Mouse (Mus musculus) liver, embryonic 12.5 days (tissue): Measurements from ENCODE around the gene Slc35f1. TPM values are rescaled to one million over a fixed set of nuclear protein-coding genes. Genes with fewer than 3 reads are reported as not detected.
"Not testable (repeated sequence)": the region's sequence is repeated elsewhere in the genome, so short reads cannot be mapped to it uniquely, and the experiment has no call there.

Experiments
- ATAC-seq: fragments of 200-750 bp; cut with Nextera tagmentation; 2 replicates; pipeline ENCODE4 v1.8.0; 2017; ENCODE audit warnings: moderate number of reproducible peaks, mild to moderate bottlenecking, moderate library complexity
- H3K27ac ChIP-seq: fragments of 300-500 bp; sonication (generic); 2 replicates; pipeline ENCODE4 v1.5.1; 2016; ENCODE audit warnings: mild to moderate bottlenecking
- H3K27me3 ChIP-seq: fragments of 300-500 bp; sonication (generic); replicated peaks from 2 replicates; pipeline ENCODE4 v1.6.1; 2016; ENCODE audit warnings: mild to moderate bottlenecking, moderate library complexity
- H3K36me3 ChIP-seq: fragments of 300-500 bp; sonication (generic); 2 replicates; pipeline ENCODE4 v1.6.1; 2016; ENCODE audit warnings: mild to moderate bottlenecking, moderate library complexity
- H3K4me1 ChIP-seq: fragments of 300-500 bp; sonication (generic); 2 replicates; pipeline ENCODE4 v1.6.1; 2016
- H3K4me2 ChIP-seq: fragments of 300-500 bp; sonication (generic); 2 replicates; pipeline ENCODE4 v1.6.1; 2016; ENCODE audit warnings: mild to moderate bottlenecking, moderate library complexity
- H3K4me3 ChIP-seq: fragments of 300-500 bp; sonication (generic); 2 replicates; pipeline ENCODE4 v1.5.1; 2016; ENCODE audit warnings: mild to moderate bottlenecking, moderate library complexity
- H3K9ac ChIP-seq: fragments of 300-500 bp; sonication (generic); 2 replicates; pipeline ENCODE4 v1.6.1; 2016; ENCODE audit warnings: mild to moderate bottlenecking, moderate library complexity
- H3K9me3 ChIP-seq: fragments of 300-500 bp; sonication (generic); replicated peaks from 2 replicates; pipeline ENCODE4 v1.6.1; 2016; ENCODE audit warnings: mild to moderate bottlenecking, moderate library complexity
- WGBS: fragments of 180-500 bp; shearing (Covaris S2); methylation state at CpG from one replicate; pipeline ENCODE4 v1.1.7; 2016; ENCODE audit not compliant: insufficient replicate concordance; 5-methylcytosine and 5-hydroxymethylcytosine counted together
- polyA plus RNA-seq: library from polyadenylated mRNA; unstranded; fragments of >200 nt; fragmentation: Nextera tagmentation; extraction: Ambion mirVana; gene quantifications from 2 replicates; pipeline ENCODE4 v1.2.1, GENCODE M21; 2016

The Slc35f1 gene
- polyA plus RNA-seq, 1 experiment from 2014 or later, result 0.14 TPM

- Histone ChIP-seq H3K4me3 (no peak overlapping the region), H3K4me2 (no peak overlapping the region), H3K9ac (no peak overlapping the region), H3K4me1 (no peaks in the 10 kb centered on the region), H3K27ac (no peak overlapping the region), H3K27me3 (no peaks in the 10 kb centered on the region), H3K9me3 (no peaks in the 10 kb centered on the region), H3K36me3 (no peaks in the 10 kb centered on the region)
- WGBS, result 55% methylated on average over 4 of the region's 4 CpGs
- no peak for ATAC-seq
These were observed 187.9 kb downstream of the Slc35f1 start for GRCm38 (mm10) chr10:52878093-52878801.

- not testable (repeated sequence) for ATAC-seq, H3K9me3 ChIP-seq, H3K27ac ChIP-seq, H3K4me1 ChIP-seq, H3K36me3 ChIP-seq, H3K4me2 ChIP-seq, H3K27me3 ChIP-seq, H3K4me3 ChIP-seq, H3K9ac ChIP-seq
These were observed 206.4 kb downstream of the Slc35f1 start for GRCm38 (mm10) chr10:52896724-52897123.

GRCm38 (mm10) chr10:52904914-52905313, 214.6 kb downstream of the Slc35f1 start:
- H3K9me3 ChIP-seq, result no peaks in the 10 kb centered on the region
- ATAC-seq, result no peak
- 55% methylated on average over 2 of the region's 2 CpGs for WGBS
- H3K27me3 ChIP-seq, result no peaks in the 10 kb centered on the region
- H3K27ac ChIP-seq, result no peak overlapping the region
- H3K9ac ChIP-seq, result no peak overlapping the region
- H3K4me3 ChIP-seq, result no peak overlapping the region
- H3K4me2 ChIP-seq, result no peak overlapping the region
- no peaks in the 10 kb centered on the region for H3K4me1 ChIP-seq
- no peaks in the 10 kb centered on the region for H3K36me3 ChIP-seq

GRCm38 (mm10) chr10:52911762-52912161, 221.4 kb downstream of the Slc35f1 start:
- no peak overlapping the region for H3K4me2 ChIP-seq
- no peaks in the 10 kb centered on the region for H3K4me1 ChIP-seq
- no peaks in the 10 kb centered on the region for H3K27me3 ChIP-seq
- 58% methylated on average over 2 of the region's 2 CpGs for WGBS
- no peak overlapping the region for H3K9ac ChIP-seq
- ATAC-seq, result no peak
- H3K9me3 ChIP-seq, result no peaks in the 10 kb centered on the region
- no peaks in the 10 kb centered on the region for H3K36me3 ChIP-seq
- H3K27ac ChIP-seq, result no peak overlapping the region
- no peak overlapping the region for H3K4me3 ChIP-seq

GRCm38 (mm10) chr10:52918715-52919114, 228.4 kb downstream of the Slc35f1 start:
- Histone ChIP-seq H3K27ac (no peak overlapping the region), H3K4me3 (no peak overlapping the region), H3K9me3 (no peaks in the 10 kb centered on the region), H3K36me3 (no peaks in the 10 kb centered on the region), H3K9ac (no peak overlapping the region), H3K27me3 (no peaks in the 10 kb centered on the region), H3K4me1 (no peaks in the 10 kb centered on the region), H3K4me2 (no peak overlapping the region)
- 62% methylated on average over 5 of the region's 5 CpGs for WGBS
- no peak for ATAC-seq

GRCm38 (mm10) chr10:52923143-52923542, 232.8 kb downstream of the Slc35f1 start:
- 59% methylated on average over 8 of the region's 8 CpGs for WGBS
- ATAC-seq, result no peak
- Histone ChIP-seq H3K4me3 (no peak overlapping the region), H3K9me3 (no peaks in the 10 kb centered on the region), H3K4me1 (no peaks in the 10 kb centered on the region), H3K36me3 (no peaks in the 10 kb centered on the region), H3K9ac (no peak overlapping the region), H3K4me2 (no peak overlapping the region), H3K27me3 (no peaks in the 10 kb centered on the region), H3K27ac (no peak overlapping the region)

GRCm38 (mm10) chr10:52926330-52926729, 236.0 kb downstream of the Slc35f1 start:
- Histone ChIP-seq H3K4me2 (no peak overlapping the region), H3K4me1 (no peaks in the 10 kb centered on the region), H3K27ac (no peak overlapping the region), H3K4me3 (no peak overlapping the region), H3K9me3 (no peaks in the 10 kb centered on the region), H3K36me3 (no peaks in the 10 kb centered on the region), H3K9ac (no peak overlapping the region), H3K27me3 (no peaks in the 10 kb centered on the region)
- WGBS, result 72% methylated on average over 3 of the region's 3 CpGs
- no peak for ATAC-seq

- no peaks in the 10 kb centered on the region for H3K9me3 ChIP-seq
- no peak for ATAC-seq
- no peaks in the 10 kb centered on the region for H3K4me1 ChIP-seq
- no peak overlapping the region for H3K9ac ChIP-seq
- H3K4me2 ChIP-seq, result no peak overlapping the region
- H3K4me3 ChIP-seq, result no peak overlapping the region
- no peaks in the 10 kb centered on the region for H3K36me3 ChIP-seq
- WGBS, result 58% methylated on average over 1 of the region's 1 CpGs
- no peaks in the 10 kb centered on the region for H3K27me3 ChIP-seq
- H3K27ac ChIP-seq, result no peak overlapping the region
These were observed 241.8 kb downstream of the Slc35f1 start for GRCm38 (mm10) chr10:52932159-52932558.

GRCm38 (mm10) chr10:52934615-52935014, 244.3 kb downstream of the Slc35f1 start:
- Histone ChIP-seq H3K9ac (no peak overlapping the region), H3K27me3 (no peaks in the 10 kb centered on the region), H3K9me3 (no peaks in the 10 kb centered on the region), H3K27ac (no peak overlapping the region), H3K4me2 (no peak overlapping the region), H3K36me3 (no peaks in the 10 kb centered on the region), H3K4me1 (no peaks in the 10 kb centered on the region), H3K4me3 (no peak overlapping the region)
- no peak for ATAC-seq

- Histone ChIP-seq H3K4me3 (no peak overlapping the region), H3K36me3 (no peaks in the 10 kb centered on the region), H3K9ac (no peak overlapping the region), H3K27ac (no peak overlapping the region), H3K27me3 (no peaks in the 10 kb centered on the region), H3K4me1 (no peaks in the 10 kb centered on the region), H3K4me2 (no peak overlapping the region), H3K9me3 (no peaks in the 10 kb centered on the region)
- 58% methylated on average over 1 of the region's 1 CpGs for WGBS
- ATAC-seq, result no peak
These were observed 249.9 kb downstream of the Slc35f1 start for GRCm38 (mm10) chr10:52940111-52940830.

- Histone ChIP-seq H3K4me2 (no peak overlapping the region), H3K9me3 (no peaks in the 10 kb centered on the region), H3K27ac (no peak overlapping the region), H3K4me1 (no peaks in the 10 kb centered on the region), H3K9ac (no peak overlapping the region), H3K4me3 (no peak overlapping the region), H3K36me3 (no peaks in the 10 kb centered on the region), H3K27me3 (no peaks in the 10 kb centered on the region)
- 60% methylated on average over 5 of the region's 5 CpGs for WGBS
- no peak for ATAC-seq
These were observed 250.5 kb downstream of the Slc35f1 start for GRCm38 (mm10) chr10:52940831-52941216.

- Histone ChIP-seq H3K4me1 (no peaks in the 10 kb centered on the region), H3K4me3 (no peak overlapping the region), H3K27me3 (no peaks in the 10 kb centered on the region), H3K36me3 (no peaks in the 10 kb centered on the region), H3K9ac (no peak overlapping the region), H3K4me2 (no peak overlapping the region), H3K9me3 (no peaks in the 10 kb centered on the region), H3K27ac (no peak overlapping the region)
- 40% methylated on average over 3 of the region's 3 CpGs for WGBS
- ATAC-seq, result no peak
These were observed 262.2 kb downstream of the Slc35f1 start for GRCm38 (mm10) chr10:52952581-52952980.

- WGBS, result 62% methylated on average over 4 of the region's 4 CpGs
- Histone ChIP-seq H3K9me3 (no peaks in the 10 kb centered on the region), H3K27ac (no peak overlapping the region)
These were observed 266.4 kb downstream of the Slc35f1 start for GRCm38 (mm10) chr10:52956728-52957127.

More at GRCm38 (mm10) chr10:52956728-52957127, 266.4 kb downstream of the Slc35f1 start:
- Histone ChIP-seq H3K4me1 (no peaks in the 10 kb centered on the region), H3K9ac (no peak overlapping the region), H3K4me3 (no peak overlapping the region), H3K27me3 (no peaks in the 10 kb centered on the region), H3K4me2 (no peak overlapping the region), H3K36me3 (no peaks in the 10 kb centered on the region)
- no peak for ATAC-seq
